Mouse (Mus musculus) C2C12 (cell line): Measurements from ENCODE around the gene Dnajc30.

Source experiments
- CEBPB ChIP-seq: IDR thresholded peaks from one replicate; pipeline ENCODE4 v1.6.1; 2011; ENCODE audit warnings: low read depth, mild to moderate bottlenecking, control low read depth, moderate library complexity
- CTCF ChIP-seq: IDR thresholded peaks from one replicate; pipeline ENCODE4 v1.5.1; 2011; ENCODE audit not compliant: control insufficient read depth, insufficient read depth, insufficient read length
- MAX ChIP-seq: IDR thresholded peaks from one replicate; pipeline ENCODE4 v1.6.1; 2011; ENCODE audit warnings: mild to moderate bottlenecking, control low read depth
- USF1 ChIP-seq: IDR thresholded peaks from one replicate; pipeline ENCODE4 v1.6.1; 2011; ENCODE audit warnings: low read depth, mild to moderate bottlenecking, control low read depth, moderate library complexity

- TF ChIP-seq CTCF (no peak), CEBPB (no peak), USF1 (no peak), MAX (no peak)
Observed at GRCm38 (mm10) chr5:135107521-135108501, 43.8 kb downstream of the Dnajc30 start.
